Mouse (Mus musculus) testis, adult 2 months (tissue): ENCODE data around the gene Trpc7. TPM values are rescaled to one million over a fixed set of nuclear protein-coding genes. Genes with fewer than 3 reads are reported as not detected.

ENCODE experiments used
- H3K27ac ChIP-seq: fragments of 200-500 bp; 2 replicates; pipeline ENCODE4 v1.5.1; 2012; ENCODE audit warnings: low read depth, low read length; ENCODE audit not compliant: control insufficient read depth, insufficient read depth
- H3K27me3 ChIP-seq: fragments of 200-500 bp; 2 replicates; pipeline ENCODE4 v1.6.1; 2012; ENCODE audit warnings: mild to moderate bottlenecking, low read length, moderate library complexity; ENCODE audit not compliant: control insufficient read depth, insufficient read depth
- H3K36me3 ChIP-seq: fragments of 200-500 bp; 2 replicates; pipeline ENCODE4 v1.6.1; 2012; ENCODE audit warnings: mild to moderate bottlenecking, low read length; ENCODE audit not compliant: control insufficient read depth, insufficient read depth
- H3K4me1 ChIP-seq: fragments of 200-500 bp; 2 replicates; pipeline ENCODE4 v1.6.1; 2012; ENCODE audit warnings: low read length; ENCODE audit not compliant: control insufficient read depth, insufficient read depth
- H3K4me3 ChIP-seq: fragments of 200-500 bp; 2 replicates; pipeline ENCODE4 v1.5.1; 2012; ENCODE audit warnings: low read depth, mild to moderate bottlenecking, low read length, moderate library complexity, mixed read lengths; ENCODE audit not compliant: control insufficient read depth
- CTCF ChIP-seq: fragments of 200-500 bp; IDR thresholded peaks from 2 replicates; pipeline ENCODE4 v1.5.1; 2012; ENCODE audit warnings: low read depth, mild to moderate bottlenecking, inconsistent platforms, low read length, moderate library complexity; ENCODE audit not compliant: control insufficient read depth, insufficient read depth, insufficient replicate concordance
- POLR2A ChIP-seq: fragments of 200-500 bp; IDR thresholded peaks from 2 replicates; pipeline ENCODE4 v1.6.1; 2012; ENCODE audit warnings: low read depth, mild to moderate bottlenecking, inconsistent platforms, low read length, moderate library complexity; ENCODE audit not compliant: control insufficient read depth
- polyA plus RNA-seq: library from polyadenylated mRNA; depleted of rRNA; stranded (reverse); fragments of >200 nt; gene quantifications from 2 replicates; pipeline ENCODE4 v1.2.3, GENCODE M21; 2012

The Trpc7 gene
- polyA plus RNA-seq, 1 experiment: 0.48 TPM

DNA sequence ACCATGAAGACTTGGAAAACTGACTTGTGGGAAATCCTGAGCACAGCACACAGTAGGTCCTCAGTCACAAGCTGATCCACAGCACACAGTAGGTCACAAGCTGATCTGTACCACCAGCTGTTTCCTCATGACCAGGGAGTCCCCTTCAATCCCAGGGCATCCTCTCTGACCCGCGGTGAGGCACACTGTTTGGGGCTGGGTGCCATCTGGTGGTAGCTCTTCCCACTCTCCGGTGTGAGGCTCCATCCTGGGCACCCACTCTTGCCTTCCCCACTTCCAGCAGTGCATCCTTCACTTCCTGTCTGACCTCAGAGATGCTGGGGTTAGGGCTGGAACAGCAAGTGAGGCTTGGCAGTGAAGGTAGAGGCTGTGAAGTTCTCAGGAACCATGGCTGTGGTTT is 123.2 kb downstream of the Trpc7 start:
- Histone ChIP-seq H3K36me3 (no peaks in the 10 kb centered on the region), H3K27me3 (no peaks in the 10 kb centered on the region), H3K4me3 (no peak overlapping the region), H3K27ac (no peak overlapping the region), H3K4me1 (no peaks in the 10 kb centered on the region)
- no peak for TF ChIP-seq POLR2A
- no peak for TF ChIP-seq CTCF

DNA sequence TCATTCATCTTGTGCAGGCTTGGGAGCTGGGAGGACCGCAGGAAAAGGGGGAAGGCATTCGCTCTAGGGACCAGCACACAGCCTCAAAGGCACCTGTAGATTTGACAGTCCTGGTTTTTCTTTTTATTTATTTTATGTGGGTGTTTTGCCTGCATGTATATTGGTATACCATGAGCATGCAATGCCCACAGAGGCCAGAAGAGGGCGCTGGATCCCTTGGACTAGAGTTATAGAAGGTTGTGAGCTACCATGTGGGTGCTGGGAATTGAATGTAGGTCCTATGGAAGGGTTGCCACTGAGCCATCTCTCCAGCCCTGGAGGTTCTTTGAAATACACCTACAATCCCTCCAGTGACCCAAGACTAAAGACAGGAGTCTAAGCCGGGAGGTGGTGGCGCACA is 125.0 kb downstream of the Trpc7 start:
- Histone ChIP-seq H3K4me3 (no peak overlapping the region), H3K4me1 (peaks cover under 1% of the 10 kb centered on the region; the same call in 1 of the 2 replicates), H3K27me3 (no peaks in the 10 kb centered on the region), H3K36me3 (no peaks in the 10 kb centered on the region), H3K27ac (no peak overlapping the region)
- TF ChIP-seq CTCF (peak; percentile 44; the same call in 1 of the 2 replicates), POLR2A (no peak)

DNA sequence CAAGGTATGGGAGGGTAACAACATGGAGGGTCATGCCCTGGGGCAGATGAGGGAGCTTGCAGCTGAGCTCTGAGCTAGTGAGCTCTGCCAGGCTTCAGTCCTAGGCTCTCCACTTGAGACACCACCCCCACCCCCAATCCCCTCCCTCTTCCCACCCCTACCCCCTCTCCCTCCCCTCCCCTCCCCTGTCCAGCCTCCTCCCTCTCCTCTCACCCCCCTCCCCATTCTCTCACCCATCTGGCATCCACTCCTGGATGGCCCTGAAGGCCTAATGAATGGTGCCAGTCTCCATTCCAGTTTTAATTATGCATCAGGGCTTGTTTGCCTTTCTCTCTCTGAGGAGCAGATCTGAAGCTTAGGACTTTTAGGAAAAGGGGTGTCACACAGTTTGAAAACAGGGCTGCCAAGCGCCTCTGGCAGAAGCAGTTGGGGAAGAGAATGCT is 125.6 kb downstream of the Trpc7 start:
- peaks cover 5% of the 10 kb centered on the region for H3K4me1 ChIP-seq
- no peak for TF ChIP-seq POLR2A
- no peak for TF ChIP-seq CTCF
- H3K27me3 ChIP-seq: no peaks in the 10 kb centered on the region
- no peaks in the 10 kb centered on the region for H3K36me3 ChIP-seq
- H3K27ac ChIP-seq: no peak overlapping the region
- no peak overlapping the region for H3K4me3 ChIP-seq

DNA sequence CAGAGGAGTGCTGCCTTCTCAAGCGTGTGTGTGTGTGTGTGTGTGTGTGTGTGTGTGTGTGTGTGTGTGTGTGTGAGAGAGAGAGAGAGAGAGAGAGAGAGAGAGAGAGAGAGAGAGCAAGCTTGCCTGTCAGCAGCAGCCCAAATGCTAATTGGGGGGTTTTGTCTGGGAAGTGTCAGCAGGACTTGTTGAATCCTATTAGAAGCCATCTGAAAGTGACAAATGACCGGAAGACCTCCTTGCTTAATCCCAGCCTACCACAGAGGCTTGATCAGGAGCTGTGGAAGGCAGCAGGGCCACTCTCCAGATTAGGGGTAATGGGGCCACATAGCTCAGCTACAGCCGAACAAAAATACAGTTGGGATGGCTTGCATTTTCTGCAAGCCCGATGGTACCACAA is 126.4 kb downstream of the Trpc7 start:
- H3K27me3 ChIP-seq: no peaks in the 10 kb centered on the region
- H3K36me3 ChIP-seq: no peaks in the 10 kb centered on the region
- TF ChIP-seq CTCF (no peak), POLR2A (no peak)
- peaks cover 10% of the 10 kb centered on the region for H3K4me1 ChIP-seq
- H3K4me3 ChIP-seq: no peak overlapping the region
- H3K27ac ChIP-seq: no peak overlapping the region

DNA sequence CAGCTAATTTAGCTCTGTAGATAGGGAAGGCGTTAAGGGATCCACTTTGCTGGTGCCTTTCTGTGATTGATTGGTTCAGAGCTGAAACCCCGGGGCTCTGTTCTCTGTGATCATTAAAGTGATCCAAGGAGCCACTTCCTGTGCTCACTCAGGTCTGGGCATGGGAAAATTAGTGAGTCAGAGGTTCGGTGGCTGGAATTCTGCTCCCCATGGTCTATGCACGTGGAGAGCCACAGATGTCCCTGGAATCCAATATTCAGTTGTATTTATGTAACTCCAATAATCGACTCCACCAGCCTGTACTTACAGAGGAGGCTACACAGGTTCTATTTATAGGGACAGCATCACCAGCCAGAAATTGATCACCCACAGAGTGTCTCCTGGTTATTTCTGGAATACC is 129.6 kb downstream of the Trpc7 start:
- TF ChIP-seq POLR2A: no peak
- TF ChIP-seq CTCF: no peak
- H3K4me3 ChIP-seq: no peak overlapping the region
- no peaks in the 10 kb centered on the region for H3K36me3 ChIP-seq
- no peak overlapping the region for H3K27ac ChIP-seq
- no peaks in the 10 kb centered on the region for H3K27me3 ChIP-seq
- peaks cover 10% of the 10 kb centered on the region for H3K4me1 ChIP-seq

DNA sequence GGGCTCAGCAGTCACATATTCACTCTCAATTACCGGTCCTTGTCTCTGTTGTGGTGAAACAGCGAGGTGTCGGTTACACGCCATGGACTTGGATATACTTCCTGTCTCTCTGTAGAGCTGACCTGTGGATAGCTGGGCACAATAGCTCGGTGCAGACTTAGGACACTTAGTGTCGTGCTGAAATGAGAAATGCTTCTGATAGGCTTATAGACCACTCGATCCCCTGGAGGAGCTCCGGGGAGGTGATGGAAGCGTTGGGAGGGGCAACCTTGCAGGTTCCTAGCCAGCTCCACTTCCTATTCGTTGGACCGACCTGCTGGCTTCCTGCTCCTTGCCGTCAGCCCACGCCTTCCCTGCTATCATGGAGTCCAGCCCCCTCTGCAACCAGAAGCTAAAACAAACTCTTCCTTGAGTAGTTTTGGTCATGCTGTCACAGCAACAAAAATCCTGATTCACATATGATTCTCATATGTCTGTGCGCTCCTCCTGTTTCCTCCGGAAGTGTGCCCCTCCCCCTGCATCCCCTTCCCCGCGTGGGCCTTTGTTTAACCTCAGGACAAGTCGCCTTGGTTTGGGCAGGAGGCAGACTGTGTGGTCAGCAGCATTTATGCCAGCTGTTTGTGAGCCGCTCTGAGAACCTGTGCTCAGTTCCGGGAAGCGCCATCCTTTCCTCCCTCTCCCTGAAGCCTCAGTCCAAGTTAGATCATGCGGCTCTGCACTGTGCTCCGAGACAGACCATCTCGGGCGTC is 130.3 kb downstream of the Trpc7 start:
- no peaks in the 10 kb centered on the region for H3K36me3 ChIP-seq
- H3K27ac ChIP-seq: peak overlapping the region; percentile 43; the same call in 1 of the 2 replicates
- TF ChIP-seq CTCF: no peak
- no peak for TF ChIP-seq POLR2A
- H3K4me3 ChIP-seq: peak overlapping the region; percentile 82
- H3K27me3 ChIP-seq: no peaks in the 10 kb centered on the region
- H3K4me1 ChIP-seq: peaks cover 10% of the 10 kb centered on the region

DNA sequence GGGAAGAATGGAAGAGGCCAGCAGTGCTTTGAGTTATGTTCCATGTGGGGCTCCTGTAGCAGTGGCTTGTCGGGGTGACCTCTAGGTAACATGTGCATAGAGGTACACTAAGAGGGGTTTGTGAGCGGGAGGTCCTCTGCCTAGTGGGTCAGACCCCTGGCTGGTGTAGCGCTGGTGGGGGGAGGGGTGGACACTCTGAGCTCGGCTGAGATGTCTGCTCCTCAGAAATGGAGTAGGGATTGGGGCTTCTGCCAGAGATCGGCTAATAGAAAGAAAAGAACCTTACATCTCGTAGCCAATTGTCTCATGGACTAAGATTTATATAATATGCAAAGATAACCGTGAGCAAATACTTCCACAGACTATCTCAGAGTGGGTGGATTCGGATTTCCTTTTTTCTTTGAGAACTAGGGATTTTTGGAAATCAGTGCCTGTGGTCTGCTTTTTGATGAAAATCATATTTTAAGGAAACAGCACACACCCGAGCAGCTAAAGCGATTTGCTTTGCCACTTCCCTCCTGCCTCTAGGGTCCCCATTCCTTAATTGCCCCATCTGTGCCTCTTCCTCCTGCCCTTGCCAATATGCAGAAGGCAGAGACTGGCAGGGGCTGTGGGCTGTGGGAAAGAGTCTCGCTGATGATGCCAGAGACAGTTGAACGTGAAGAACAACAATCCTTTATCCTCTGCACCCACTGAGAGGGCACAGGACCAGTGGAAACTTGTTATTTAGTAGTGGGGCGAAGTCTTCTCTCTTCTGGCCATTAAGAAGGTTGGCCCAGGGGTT is 133.2 kb downstream of the Trpc7 start:
- Histone ChIP-seq H3K4me3 (no peak overlapping the region), H3K4me1 (peaks cover 10% of the 10 kb centered on the region), H3K36me3 (no peaks in the 10 kb centered on the region), H3K27ac (no peak overlapping the region), H3K27me3 (no peaks in the 10 kb centered on the region)
- no peak for TF ChIP-seq CTCF
- no peak for TF ChIP-seq POLR2A
